Mouse (Mus musculus) kidney, adult 2 months (tissue): Measurements from ENCODE around the gene Shprh. TPM values are rescaled to one million over a fixed set of nuclear protein-coding genes. Genes with fewer than 3 reads are reported as not detected.

Experiments
- DNase-seq: peaks from one replicate; pipeline ENCODE4 v3.0.0; 2021
- H3K27ac ChIP-seq: fragments of 200-500 bp; 2 replicates; pipeline ENCODE4 v1.5.1; 2012; ENCODE audit warnings: low read depth, low read length, control low read depth, inconsistent platforms; ENCODE audit not compliant: insufficient read depth
- H3K27me3 ChIP-seq: fragments of 200-500 bp; replicated peaks from 2 replicates; pipeline ENCODE4 v1.6.1; 2012; ENCODE audit warnings: mild to moderate bottlenecking, moderate library complexity, low read length, inconsistent platforms; ENCODE audit not compliant: control insufficient read depth, insufficient read depth
- H3K36me3 ChIP-seq: fragments of 200-500 bp; 2 replicates; pipeline ENCODE4 v1.6.1; 2012; ENCODE audit warnings: mild to moderate bottlenecking, moderate library complexity, low read length, inconsistent platforms; ENCODE audit not compliant: control insufficient read depth, insufficient read depth
- H3K4me1 ChIP-seq: fragments of 200-500 bp; 2 replicates; pipeline ENCODE4 v1.6.1; 2011; ENCODE audit warnings: low read length; ENCODE audit not compliant: control insufficient read depth, insufficient read depth
- H3K4me3 ChIP-seq: fragments of 200-500 bp; 2 replicates; pipeline ENCODE4 v1.5.1; 2011; ENCODE audit warnings: mild to moderate bottlenecking, low read depth, low read length, control low read depth; ENCODE audit not compliant: insufficient read depth
- CTCF ChIP-seq: fragments of 200-500 bp; conservative IDR thresholded peaks from 2 replicates; pipeline ENCODE4 v1.5.1; 2011; ENCODE audit warnings: low read depth, mild to moderate bottlenecking, control low read depth, low read length, moderate library complexity, mixed read lengths; ENCODE audit not compliant: insufficient read depth, insufficient read length
- POLR2A ChIP-seq: fragments of 200-500 bp; IDR thresholded peaks from one replicate; pipeline ENCODE4 v1.6.1; 2011; ENCODE audit warnings: low read depth, low read length, control low read depth
- WGBS: fragments of 180-500 bp; shearing (Covaris S2); methylation state at CpG from one replicate; pipeline ENCODE4 v1.1.7; 2018; 5-methylcytosine and 5-hydroxymethylcytosine counted together
- polyA plus RNA-seq: library from polyadenylated mRNA; depleted of rRNA; stranded (reverse); fragments of >200 nt; gene quantifications from 2 replicates; pipeline ENCODE4 v1.2.3, GENCODE M21; 2012

The Shprh gene
- polyA plus RNA-seq, 1 experiment: 2.7 TPM

GRCm38 (mm10) chr10:11164537-11164936, 15.3 kb downstream of the Shprh start:
- TF ChIP-seq POLR2A (no peak), CTCF (no peak)
- 78% methylated on average over 5 of the region's 5 CpGs for WGBS
- H3K27ac ChIP-seq: no peak overlapping the region
- DNase-seq: peak; percentile 8
- no peaks in the 10 kb centered on the region for H3K4me1 ChIP-seq
- H3K36me3 ChIP-seq: peaks cover 7% of the 10 kb centered on the region; the same call in 1 of the 2 replicates
- no peaks in the 10 kb centered on the region for H3K27me3 ChIP-seq
- H3K4me3 ChIP-seq: no peak overlapping the region

- Histone ChIP-seq H3K4me3 (no peak overlapping the region), H3K27ac (no peak overlapping the region), H3K4me1 (no peaks in the 10 kb centered on the region), H3K27me3 (no peaks in the 10 kb centered on the region), H3K36me3 (peaks cover 8% of the 10 kb centered on the region; the same call in 1 of the 2 replicates)
- DNase-seq: no peak
- 91% methylated on average over 5 of the region's 5 CpGs for WGBS
- TF ChIP-seq POLR2A (no peak), CTCF (no peak)
Observed at GRCm38 (mm10) chr10:11170252-11170651, 21.0 kb downstream of the Shprh start.

GRCm38 (mm10) chr10:11171615-11172014, 22.4 kb downstream of the Shprh start:
- no peak overlapping the region for H3K4me3 ChIP-seq
- H3K27me3 ChIP-seq: no peaks in the 10 kb centered on the region
- H3K36me3 ChIP-seq: peaks cover 8% of the 10 kb centered on the region; the same call in 1 of the 2 replicates
- no peak overlapping the region for H3K27ac ChIP-seq
- DNase-seq: no peak
- no peak for TF ChIP-seq CTCF
- TF ChIP-seq POLR2A: no peak
- WGBS: 93% methylated on average over 4 of the region's 4 CpGs
- H3K4me1 ChIP-seq: no peaks in the 10 kb centered on the region

- Histone ChIP-seq H3K27me3 (no peaks in the 10 kb centered on the region), H3K36me3 (peaks cover 8% of the 10 kb centered on the region; the same call in 1 of the 2 replicates), H3K4me1 (no peaks in the 10 kb centered on the region), H3K27ac (no peak overlapping the region), H3K4me3 (no peak overlapping the region)
- no peak for DNase-seq
- no peak for TF ChIP-seq POLR2A
- no peak for TF ChIP-seq CTCF
Observed at GRCm38 (mm10) chr10:11172519-11172918, 23.3 kb downstream of the Shprh start.

GRCm38 (mm10) chr10:11175801-11176482, 26.7 kb downstream of the Shprh start:
- H3K27ac ChIP-seq: no peak overlapping the region
- TF ChIP-seq POLR2A (no peak), CTCF (no peak)
- no peak overlapping the region for H3K4me3 ChIP-seq
- DNase-seq: no peak
- WGBS: 91% methylated on average over 8 of the region's 8 CpGs
- H3K36me3 ChIP-seq: peaks cover 1% of the 10 kb centered on the region
- no peaks in the 10 kb centered on the region for H3K27me3 ChIP-seq
- H3K4me1 ChIP-seq: no peaks in the 10 kb centered on the region

- no peak for DNase-seq
- Histone ChIP-seq H3K27me3 (no peaks in the 10 kb centered on the region), H3K4me1 (no peaks in the 10 kb centered on the region), H3K27ac (no peak overlapping the region), H3K36me3 (peaks cover 6% of the 10 kb centered on the region), H3K4me3 (no peak overlapping the region)
- WGBS: 93% methylated on average over 5 of the region's 5 CpGs
- no peak for TF ChIP-seq CTCF
- no peak for TF ChIP-seq POLR2A
Observed at GRCm38 (mm10) chr10:11180077-11180476, 30.9 kb downstream of the Shprh start.

- H3K27ac ChIP-seq: no peak overlapping the region
- no peak overlapping the region for H3K4me3 ChIP-seq
- no peaks in the 10 kb centered on the region for H3K27me3 ChIP-seq
- no peaks in the 10 kb centered on the region for H3K4me1 ChIP-seq
- WGBS: 79% methylated on average over 1 of the region's 1 CpGs
- TF ChIP-seq POLR2A (no peak), CTCF (no peak)
- H3K36me3 ChIP-seq: peaks cover 10% of the 10 kb centered on the region
- DNase-seq: no peak
Observed at GRCm38 (mm10) chr10:11197341-11197740, 48.1 kb downstream of the Shprh start.
